21 mouse cellular contexts compared by ENCODE assay signal in the genomic region with DNA sequence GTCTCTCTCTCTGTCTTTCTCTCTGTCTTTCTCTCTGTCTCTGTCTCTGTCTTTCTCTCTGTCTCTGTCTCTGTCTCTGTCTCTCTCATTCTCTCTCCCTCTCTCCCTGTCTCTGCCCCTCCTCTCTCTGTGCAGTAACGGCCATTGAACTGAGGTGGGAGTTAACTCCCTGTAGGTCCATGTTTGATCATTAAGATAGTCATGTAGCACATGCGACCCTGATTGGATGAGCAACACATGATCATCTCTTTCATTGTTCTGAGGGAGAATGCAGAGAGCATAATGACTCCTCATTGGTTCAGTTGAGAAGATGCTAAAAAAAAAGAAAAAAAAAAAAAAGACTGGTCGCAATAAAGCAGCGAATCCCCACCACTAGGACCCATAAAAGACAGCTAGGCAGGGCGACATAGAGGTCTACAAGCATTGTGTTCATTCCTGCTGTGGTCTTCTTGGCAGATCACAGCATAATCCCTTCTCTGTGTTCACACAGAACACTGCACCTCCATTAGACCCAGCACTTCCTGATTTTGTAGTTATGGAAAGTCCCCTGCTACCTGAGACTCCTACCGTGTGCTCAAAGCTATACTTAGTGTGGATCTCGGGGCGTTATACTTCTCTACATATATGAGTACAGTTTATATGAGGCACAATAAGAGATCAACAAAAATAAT. TPM values are rescaled to one million over a fixed set of nuclear protein-coding genes. Genes with fewer than 3 reads are reported as not detected.
DNase-seq lines count a peak whose midpoint lies in the region; ATAC-seq and TF ChIP-seq lines count a peak whose summit lies in the region.
"Had no signal": no experiment of that assay in that cellular context is flagged by ENCODE, and none has a peak within 500 bp of the region (broad histone marks: within the 10 kb centered on the region; RNA-seq: fewer than 3 reads in every experiment).

No protein-coding gene starts in this region.

- 48% methylated on average over 8 of the region's 8 CpGs for WGBS in liver, embryonic 16.5 days (ENCODE audit: insufficient replicate concordance)
- WGBS in heart, embryonic 12.5 days, result 78% methylated on average over 8 of the region's 8 CpGs
- WGBS in intestine, embryonic 15.5 days, result 86% methylated on average over 8 of the region's 8 CpGs

- TF ChIP-seq POLR2A in testis, adult 2 months (IDR thresholded peaks at IDR 0.05; ENCODE audit: control insufficient read depth, low read depth, low read length), result no peak

- TF ChIP-seq CTCF in testis, adult 2 months (IDR thresholded peaks at IDR 0.05; ENCODE audit: control insufficient read depth, insufficient read depth, insufficient replicate concordance, low read depth, low read length), result no peak

- no peak overlapping the region; the same call in 1 of the 2 replicates for H3K27ac ChIP-seq in testis, adult 2 months (ENCODE audit: control insufficient read depth, insufficient read depth, low read depth, low read length)
- peak overlapping the region; percentile 66 for H3K27ac ChIP-seq in liver, embryonic 16.5 days (ENCODE audit: low read length)
- no peak overlapping the region for H3K27ac ChIP-seq in heart, embryonic 12.5 days (ENCODE audit: poor library complexity, severe bottlenecking)
- H3K27ac ChIP-seq in intestine, embryonic 15.5 days, result no peak overlapping the region
- H3K27ac ChIP-seq: neural tube, embryonic 15.5 days had no signal

- DNase-seq in testis, postnatal 10 days (ENCODE audit: low spot score), result no peak
- no peak for DNase-seq in urinary bladder, adult 18-20 months (ENCODE audit: low spot score in 2 of 2)
- DNase-seq in ovary, postnatal 14 days (ENCODE audit: low spot score), result no peak
- DNase-seq: adrenal gland, postnatal 14 days; cerebellum, postnatal 10 days; embryo, embryonic 11 days; gastrocnemius, postnatal 14 days; kidney, adult 8-10 months; kidney, postnatal 14 days; left cerebral cortex, postnatal 4 days; lung, postnatal 10 days; midbrain, embryonic 14.5 days; retina, postnatal 1 day; right cerebral cortex, postnatal 4 days had no signal

- H3K4me1 ChIP-seq in testis, adult 2 months (ENCODE audit: control insufficient read depth, insufficient read depth, low read length), result peaks cover 2% of the 10 kb centered on the region; the same call in 1 of the 2 replicates
- peaks cover 7% of the 10 kb centered on the region for H3K4me1 ChIP-seq in liver, embryonic 16.5 days (ENCODE audit: control insufficient read depth, low read depth, low read length)
- no peaks in the 10 kb centered on the region; the same call in 1 of the 2 replicates for H3K4me1 ChIP-seq in heart, embryonic 12.5 days (replicated peaks)
- no peaks in the 10 kb centered on the region for H3K4me1 ChIP-seq in intestine, embryonic 15.5 days (replicated peaks)

- ATAC-seq in erythroid progenitor cell, adult 5-6 weeks (replicated peaks; ENCODE audit: low FRiP score, poor library complexity, severe bottlenecking), result peak; percentile 27; the same call in 1 of the 2 replicates
- peak; percentile 49; the same call in 1 of the 2 replicates for ATAC-seq in liver, embryonic 16.5 days (ENCODE audit: low read depth)
- no peak for ATAC-seq in heart, embryonic 12.5 days (ENCODE audit: insufficient number of reproducible peaks, low FRiP score)
- no peak for ATAC-seq in intestine, embryonic 15.5 days
- ATAC-seq: Patski had no signal

- H3K4me2 ChIP-seq in liver, embryonic 16.5 days (ENCODE audit: low read depth, low read length), result peak overlapping the region; percentile 46
- H3K4me2 ChIP-seq in heart, embryonic 12.5 days, result no peak overlapping the region
- H3K4me2 ChIP-seq in intestine, embryonic 15.5 days (replicated peaks), result no peak overlapping the region
- H3K4me2 ChIP-seq: neural tube, embryonic 15.5 days had no signal

- H3K27me3 ChIP-seq in testis, adult 2 months (ENCODE audit: control insufficient read depth, insufficient read depth, low read length), result no peaks in the 10 kb centered on the region
- H3K27me3 ChIP-seq in liver, embryonic 16.5 days (ENCODE audit: control insufficient read depth, insufficient read depth, low read depth, low read length), result no peaks in the 10 kb centered on the region
- no peaks in the 10 kb centered on the region for H3K27me3 ChIP-seq in heart, embryonic 12.5 days (replicated peaks)
- no peaks in the 10 kb centered on the region for H3K27me3 ChIP-seq in intestine, embryonic 15.5 days (replicated peaks)
- H3K27me3 ChIP-seq: neural tube, embryonic 15.5 days; Patski had no signal

- H3K9ac ChIP-seq in liver, embryonic 16.5 days (ENCODE audit: low read depth, low read length), result peak overlapping the region; percentile 34; the same call in 1 of the 2 replicates
- H3K9ac ChIP-seq in heart, embryonic 12.5 days, result no peak overlapping the region
- no peak overlapping the region for H3K9ac ChIP-seq in intestine, embryonic 15.5 days
- H3K9ac ChIP-seq: neural tube, embryonic 15.5 days had no signal

- no peaks in the 10 kb centered on the region for H3K36me3 ChIP-seq in testis, adult 2 months (ENCODE audit: control insufficient read depth, insufficient read depth, low read length)
- H3K36me3 ChIP-seq in liver, embryonic 16.5 days (ENCODE audit: control insufficient read depth, insufficient read depth), result no peaks in the 10 kb centered on the region
- no peaks in the 10 kb centered on the region for H3K36me3 ChIP-seq in heart, embryonic 12.5 days
- no peaks in the 10 kb centered on the region for H3K36me3 ChIP-seq in intestine, embryonic 15.5 days
- H3K36me3 ChIP-seq: neural tube, embryonic 15.5 days had no signal

- H3K4me3 ChIP-seq in testis, adult 2 months (ENCODE audit: control insufficient read depth, low read depth, low read length), result peak overlapping the region; percentile 25; the same call in 1 of the 2 replicates
- peak overlapping the region; percentile 16; the same call in 1 of the 2 replicates for H3K4me3 ChIP-seq in liver, embryonic 16.5 days (ENCODE audit: low read depth, low read length)
- no peak overlapping the region for H3K4me3 ChIP-seq in heart, embryonic 12.5 days
- no peak overlapping the region for H3K4me3 ChIP-seq in intestine, embryonic 15.5 days (replicated peaks)
- H3K4me3 ChIP-seq: neural tube, embryonic 15.5 days had no signal

- H3K9me3 ChIP-seq in liver, embryonic 16.5 days (replicated peaks; ENCODE audit: control insufficient read depth, low read length), result no peaks in the 10 kb centered on the region
- no peaks in the 10 kb centered on the region for H3K9me3 ChIP-seq in heart, embryonic 12.5 days (replicated peaks)
- no peaks in the 10 kb centered on the region for H3K9me3 ChIP-seq in intestine, embryonic 15.5 days
- H3K9me3 ChIP-seq: neural tube, embryonic 15.5 days had no signal

RNA-seq across cellular contexts. Expression of a gene that starts 11.5 kb away (rescaled TPM):
- 3.0 and 4.4 TPM in 2 replicates for polyA plus RNA-seq in testis, adult 2 months (2012; rRNA removed)
- 10.1 and 27.2 TPM in 2 replicates for total RNA-seq in erythroid progenitor cell, adult 5-6 weeks (2015; ENCODE audit: low replicate concordance)
- 2.8 and 18.2 TPM in 2 replicates for total RNA-seq in erythroid progenitor cell, adult 5-6 weeks (2017; ENCODE audit: low replicate concordance)
- polyA plus RNA-seq in liver, embryonic 16.5 days (2015; fragmentation: Nextera tagmentation; extraction: Ambion mirVana), result 12.2 and 14.5 TPM in 2 replicates
- 31.9 and 36.0 TPM in 2 replicates for polyA plus RNA-seq in heart, embryonic 12.5 days (2016; fragmentation: Nextera tagmentation; extraction: Ambion mirVana)
- polyA plus RNA-seq in intestine, embryonic 15.5 days (2015; fragmentation: Nextera tagmentation; extraction: Ambion mirVana), result 33.4 and 34.3 TPM in 2 replicates

Comparison
In these comparisons a context has a peak if more than half of its experiments do, and no peak if none do; other contexts are left out.
1. H3K4me3 ChIP-seq: peak in testis, adult 2 months (single experiment) and liver, embryonic 16.5 days (single experiment); none in heart, embryonic 12.5 days (single experiment) and intestine, embryonic 15.5 days (single experiment).
2. ATAC-seq: peak in erythroid progenitor cell, adult 5-6 weeks (single experiment) and liver, embryonic 16.5 days (single experiment); none in heart, embryonic 12.5 days (single experiment) and intestine, embryonic 15.5 days (single experiment).